Mouse (Mus musculus) kidney, embryonic 14.5 days (tissue): ENCODE data around the gene Cep170. TPM values are rescaled to one million over a fixed set of nuclear protein-coding genes. Genes with fewer than 3 reads are reported as not detected.
"Not testable (repeated sequence)": the region's sequence is repeated elsewhere in the genome, so short reads cannot be mapped to it uniquely, and the experiment has no call there.

Experiments used
- ATAC-seq: fragments of 200-750 bp; cut with Nextera tagmentation; 2 replicates; pipeline ENCODE4 v1.8.0; 2017; ENCODE audit warnings: moderate number of reproducible peaks, mild to moderate bottlenecking, moderate TSS enrichment, moderate library complexity; ENCODE audit not compliant: low FRiP score, low TSS enrichment
- H3K27ac ChIP-seq: fragments of 300-500 bp; sonication (generic); 2 replicates; pipeline ENCODE4 v1.5.1; 2014; ENCODE audit warnings: low read depth, mild to moderate bottlenecking, low read length, moderate library complexity, mixed read lengths
- H3K27me3 ChIP-seq: fragments of 300-500 bp; sonication (generic); 2 replicates; pipeline ENCODE4 v1.6.1; 2014; ENCODE audit warnings: mild to moderate bottlenecking, low read length; ENCODE audit not compliant: control insufficient read depth, insufficient read depth
- H3K36me3 ChIP-seq: fragments of 300-500 bp; sonication (generic); 2 replicates; pipeline ENCODE4 v1.6.1; 2014; ENCODE audit warnings: low read length, mixed read lengths; ENCODE audit not compliant: control insufficient read depth, insufficient read depth
- H3K4me1 ChIP-seq: fragments of 300-500 bp; sonication (generic); 2 replicates; pipeline ENCODE4 v1.6.1; 2014; ENCODE audit warnings: low read length, mixed read lengths; ENCODE audit not compliant: control insufficient read depth, insufficient read depth
- H3K4me2 ChIP-seq: fragments of 300-500 bp; sonication (generic); replicated peaks from 2 replicates; pipeline ENCODE4 v1.6.1; 2014; ENCODE audit warnings: low read depth, mild to moderate bottlenecking, low read length
- H3K4me3 ChIP-seq: fragments of 300-500 bp; sonication (generic); 2 replicates; pipeline ENCODE4 v1.5.1; 2014; ENCODE audit warnings: mild to moderate bottlenecking, low read length
- H3K9ac ChIP-seq: fragments of 300-500 bp; sonication (generic); 2 replicates; pipeline ENCODE4 v1.6.1; 2014; ENCODE audit warnings: low read depth, mild to moderate bottlenecking, low read length, moderate library complexity
- H3K9me3 ChIP-seq: fragments of 300-500 bp; sonication (generic); 2 replicates; pipeline ENCODE4 v1.6.1; 2016; ENCODE audit warnings: low read length; ENCODE audit not compliant: control insufficient read depth
- WGBS: fragments of 180-500 bp; shearing (Covaris S2); extraction: QIAGEN DNeasy Blood & Tissue Kit; methylation state at CpG from one replicate; pipeline ENCODE4 v1.1.7; 2014; 5-methylcytosine and 5-hydroxymethylcytosine counted together
- polyA plus RNA-seq: library from polyadenylated mRNA; unstranded; fragments of >200 nt; fragmentation: Nextera tagmentation; extraction: Ambion mirVana; gene quantifications from 2 replicates; pipeline ENCODE4 v1.2.1, GENCODE M21; 2014

Gene Cep170
- polyA plus RNA-seq, 1 experiment from 2014 or later, result 32.2 TPM

- peaks cover 5% of the 10 kb centered on the region; the same call in 1 of the 2 replicates for H3K36me3 ChIP-seq
- H3K27me3 ChIP-seq, result no peaks in the 10 kb centered on the region
- H3K4me1 ChIP-seq, result 0 out of 2 replicates have a peak, but pooled peaks cover 3% of the 10 kb centered on the region
- H3K27ac ChIP-seq, result no peak overlapping the region
- ATAC-seq, result no peak
- 89% methylated on average over 17 of the region's 17 CpGs for WGBS
- no peak overlapping the region for H3K4me3 ChIP-seq
- no peak overlapping the region for H3K9ac ChIP-seq
- no peak overlapping the region for H3K4me2 ChIP-seq
- no peaks in the 10 kb centered on the region for H3K9me3 ChIP-seq
Measured at GRCm38 (mm10) chr1:176845082-176845977, 31.5 kb upstream of the Cep170 start.

DNA sequence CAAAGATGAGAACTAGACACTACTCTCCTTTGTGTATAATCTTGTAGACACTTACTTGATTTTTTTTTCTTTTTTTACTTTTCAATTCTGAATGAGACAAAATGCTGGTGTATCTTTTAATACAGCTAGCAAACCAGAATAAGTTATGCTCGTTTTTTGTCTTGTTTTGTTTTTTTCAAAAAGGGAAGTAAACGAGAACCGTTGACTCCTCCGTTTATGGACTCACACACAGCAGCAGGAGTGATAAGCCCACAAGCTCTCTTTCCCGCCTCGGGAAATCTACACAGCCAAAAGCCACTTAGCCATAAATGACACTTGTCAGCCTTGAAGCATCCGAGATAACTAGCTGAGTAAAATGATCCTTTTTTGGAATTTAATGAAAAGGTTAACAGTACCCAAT lies 22.7 kb upstream of the Cep170 start:
- H3K27me3 ChIP-seq, H3K4me1 ChIP-seq, ATAC-seq, H3K27ac ChIP-seq, H3K36me3 ChIP-seq, H3K4me3 ChIP-seq, H3K9me3 ChIP-seq, H3K9ac ChIP-seq, H3K4me2 ChIP-seq: not testable (repeated sequence)
- 54% methylated on average over 7 of the region's 7 CpGs for WGBS

GRCm38 (mm10) chr1:176835501-176836294 lies 21.8 kb upstream of the Cep170 start:
- peak overlapping the region; percentile 74 for H3K4me2 ChIP-seq
- no peaks in the 10 kb centered on the region for H3K9me3 ChIP-seq
- ATAC-seq, result peak; percentile 78
- H3K4me3 ChIP-seq, result peak overlapping the region; percentile 42
- no peak overlapping the region for H3K27ac ChIP-seq
- 1% methylated on average over 41 of the region's 41 CpGs for WGBS
- peak overlapping the region; percentile 55 for H3K9ac ChIP-seq
- no peaks in the 10 kb centered on the region for H3K4me1 ChIP-seq
- no peaks in the 10 kb centered on the region; the same call in 1 of the 2 replicates for H3K36me3 ChIP-seq
- H3K27me3 ChIP-seq, result no peaks in the 10 kb centered on the region

GRCm38 (mm10) chr1:176834880-176835279 lies 21.0 kb upstream of the Cep170 start:
- Histone ChIP-seq H3K36me3 (no peaks in the 10 kb centered on the region; the same call in 1 of the 2 replicates), H3K27me3 (no peaks in the 10 kb centered on the region), H3K27ac (no peak overlapping the region), H3K4me3 (no peak overlapping the region), H3K9me3 (no peaks in the 10 kb centered on the region), H3K4me1 (no peaks in the 10 kb centered on the region), H3K9ac (0 out of 2 replicates have a peak overlapping the region, but pooled peaks have one; percentile 55), H3K4me2 (no peak overlapping the region)
- 66% methylated on average over 6 of the region's 6 CpGs for WGBS
- no peak for ATAC-seq

GRCm38 (mm10) chr1:176833948-176834347 lies 20.1 kb upstream of the Cep170 start:
- no peaks in the 10 kb centered on the region for H3K4me1 ChIP-seq
- no peak overlapping the region for H3K27ac ChIP-seq
- H3K27me3 ChIP-seq, result no peaks in the 10 kb centered on the region
- H3K4me2 ChIP-seq, result no peak overlapping the region
- H3K9me3 ChIP-seq, result no peaks in the 10 kb centered on the region
- ATAC-seq, result no peak
- no peak overlapping the region for H3K4me3 ChIP-seq
- H3K9ac ChIP-seq, result no peak overlapping the region
- 80% methylated on average over 3 of the region's 3 CpGs for WGBS
- H3K36me3 ChIP-seq, result no peaks in the 10 kb centered on the region; the same call in 1 of the 2 replicates

DNA sequence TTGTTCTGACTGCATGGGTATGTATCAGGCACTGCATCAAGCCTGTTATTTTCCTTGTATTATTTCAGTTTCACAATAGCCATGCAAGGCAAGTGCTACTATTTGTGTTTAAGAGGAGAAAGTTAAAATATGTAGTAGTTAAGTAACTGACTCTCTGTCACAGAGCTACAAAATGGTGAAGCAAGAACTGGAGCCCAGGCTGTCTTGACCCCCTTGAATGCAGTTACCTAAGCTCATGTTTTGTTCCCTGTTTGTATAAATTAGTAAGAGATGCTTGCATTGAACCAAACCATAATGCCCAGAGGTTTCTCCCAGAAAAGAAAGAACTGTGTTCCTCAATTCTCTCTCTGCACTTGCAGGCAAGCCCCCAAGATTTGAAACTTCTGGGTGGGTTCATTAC lies 19.4 kb upstream of the Cep170 start:
- no peaks in the 10 kb centered on the region for H3K27me3 ChIP-seq
- H3K4me1 ChIP-seq, result no peaks in the 10 kb centered on the region
- no peak overlapping the region for H3K4me3 ChIP-seq
- no peaks in the 10 kb centered on the region; the same call in 1 of the 2 replicates for H3K36me3 ChIP-seq
- no peak for ATAC-seq
- H3K9ac ChIP-seq, result no peak overlapping the region
- H3K27ac ChIP-seq, result no peak overlapping the region
- no peak overlapping the region for H3K4me2 ChIP-seq
- H3K9me3 ChIP-seq, result no peaks in the 10 kb centered on the region

DNA sequence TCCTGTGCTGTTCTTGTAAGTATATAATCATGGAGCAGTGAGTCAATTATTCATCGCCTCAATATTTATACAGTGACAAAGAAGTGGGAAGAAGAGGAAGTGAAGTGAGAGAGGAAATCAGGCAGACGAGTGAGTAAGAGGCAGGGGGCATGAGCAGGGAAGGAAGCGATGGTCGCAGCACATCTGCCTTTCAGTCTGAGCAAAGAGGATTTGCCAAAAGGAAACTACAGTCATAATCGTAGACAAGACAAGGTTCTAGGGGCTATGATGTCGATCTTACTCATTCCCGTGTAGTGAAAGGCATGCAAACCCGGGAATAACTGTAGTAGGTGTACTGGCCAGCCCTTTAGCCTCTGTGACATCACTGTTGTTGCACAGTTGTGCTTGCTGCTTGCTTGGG lies 18.7 kb upstream of the Cep170 start:
- no peaks in the 10 kb centered on the region for H3K9me3 ChIP-seq
- no peaks in the 10 kb centered on the region for H3K27me3 ChIP-seq
- H3K36me3 ChIP-seq, result no peaks in the 10 kb centered on the region; the same call in 1 of the 2 replicates
- H3K27ac ChIP-seq, result no peak overlapping the region
- no peak overlapping the region for H3K4me2 ChIP-seq
- 78% methylated on average over 8 of the region's 8 CpGs for WGBS
- no peak overlapping the region for H3K4me3 ChIP-seq
- no peak for ATAC-seq
- no peak overlapping the region for H3K9ac ChIP-seq
- H3K4me1 ChIP-seq, result no peaks in the 10 kb centered on the region

DNA sequence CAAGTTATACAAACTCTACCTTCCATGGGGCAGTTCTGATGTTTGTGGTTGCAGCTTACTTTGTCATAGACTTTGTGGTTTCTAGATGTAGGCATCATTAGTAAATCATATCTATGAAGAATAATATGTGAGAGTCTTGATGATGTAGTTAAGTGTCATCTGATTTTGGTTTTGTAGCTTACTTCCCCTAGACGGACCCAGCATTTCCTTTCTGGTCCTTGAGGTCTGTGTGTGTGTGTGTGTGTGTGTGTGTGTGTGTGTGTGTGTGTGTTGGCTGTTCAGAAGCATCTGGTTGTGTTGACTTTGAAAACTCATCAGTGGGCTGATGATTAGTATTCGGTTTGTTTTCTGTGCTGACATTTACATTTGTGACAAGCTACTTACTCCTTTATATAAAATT lies 18.2 kb upstream of the Cep170 start:
- 92% methylated on average over 2 of the region's 2 CpGs for WGBS
- no peak overlapping the region for H3K9ac ChIP-seq
- H3K36me3 ChIP-seq, result no peaks in the 10 kb centered on the region; the same call in 1 of the 2 replicates
- H3K4me2 ChIP-seq, result no peak overlapping the region
- H3K9me3 ChIP-seq, result no peaks in the 10 kb centered on the region
- H3K27ac ChIP-seq, result no peak overlapping the region
- H3K4me3 ChIP-seq, result no peak overlapping the region
- no peak for ATAC-seq
- H3K4me1 ChIP-seq, result no peaks in the 10 kb centered on the region
- H3K27me3 ChIP-seq, result no peaks in the 10 kb centered on the region

GRCm38 (mm10) chr1:176828666-176829065 lies 14.8 kb upstream of the Cep170 start:
- 93% methylated on average over 12 of the region's 12 CpGs for WGBS
- ATAC-seq, result no peak
- Histone ChIP-seq H3K4me1 (no peaks in the 10 kb centered on the region), H3K4me3 (no peak overlapping the region), H3K27ac (no peak overlapping the region), H3K36me3 (no peaks in the 10 kb centered on the region; the same call in 1 of the 2 replicates), H3K9ac (no peak overlapping the region), H3K9me3 (no peaks in the 10 kb centered on the region), H3K4me2 (no peak overlapping the region), H3K27me3 (no peaks in the 10 kb centered on the region)
